Mouse (Mus musculus): ENCODE results near the gene Gpam. TPM values are rescaled to one million over a fixed set of nuclear protein-coding genes. Genes with fewer than 3 reads are reported as not detected.
"Not testable (repeated sequence)": the region's sequence is repeated elsewhere in the genome, so short reads cannot be mapped to it uniquely, and the experiment has no call there.

Gpam gene
- 10 to 100 TPM; 65.0 to 66.0 TPM for total RNA-seq (2021)
- long read RNA-seq, experiment 1, full-length matches to known transcripts: 11 of 58 reads
- long read RNA-seq, experiment 1, partial matches to known transcripts: 25 of 58 reads
- long read RNA-seq, experiment 1, other reads (novel, unspliced or antisense): 22 of 58 reads
- long read RNA-seq, experiment 2, transcript Gpam-201 (21 exons, 3,832 nt): major isoform, 13 of 63 reads
- long read RNA-seq, experiment 2, partial matches to known transcripts: 44 of 63 reads
- long read RNA-seq, experiment 2, other reads (novel, unspliced or antisense): 6 of 63 reads

DNA sequence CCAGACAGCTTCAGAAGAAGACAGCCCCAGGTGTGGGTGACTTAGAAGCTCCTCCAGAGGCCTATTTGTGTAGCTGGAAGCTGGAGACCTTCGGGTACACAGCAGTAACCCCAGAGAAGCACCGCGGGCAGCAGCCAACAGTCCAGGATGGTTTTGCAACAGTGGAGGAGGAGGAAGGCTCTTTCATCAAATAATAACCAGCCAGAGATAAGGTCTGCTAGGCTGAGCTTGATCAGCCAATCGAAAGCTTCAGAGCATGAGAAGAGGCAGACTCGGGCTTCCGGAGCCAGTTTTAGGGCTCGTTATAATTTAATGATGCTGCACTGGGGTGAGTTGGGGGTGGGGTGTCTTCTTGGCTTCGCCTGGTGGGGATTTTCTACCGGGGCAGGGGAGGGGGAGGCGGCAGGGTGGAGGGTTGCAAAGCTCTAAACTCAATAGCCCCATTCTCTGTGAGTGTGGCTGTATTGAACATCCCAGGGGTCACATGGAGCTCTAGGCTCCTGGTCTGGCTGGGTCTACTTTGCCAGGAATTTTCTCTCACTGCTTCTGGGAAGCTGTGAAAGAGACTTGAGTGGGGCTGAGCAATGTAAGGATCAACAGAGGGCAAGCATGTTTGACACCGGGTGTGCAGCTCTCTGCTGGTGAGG is at the start of gene Gpam:
Gene Gpam (minus strand): TSS at position 167 of the 647 bp plus-strand sequence.
- intact Hi-C loops (cut with DNase I): no loop called here
- DNase-seq (ENCODE audit: low spot score in 2 of 2): no peak

DNA sequence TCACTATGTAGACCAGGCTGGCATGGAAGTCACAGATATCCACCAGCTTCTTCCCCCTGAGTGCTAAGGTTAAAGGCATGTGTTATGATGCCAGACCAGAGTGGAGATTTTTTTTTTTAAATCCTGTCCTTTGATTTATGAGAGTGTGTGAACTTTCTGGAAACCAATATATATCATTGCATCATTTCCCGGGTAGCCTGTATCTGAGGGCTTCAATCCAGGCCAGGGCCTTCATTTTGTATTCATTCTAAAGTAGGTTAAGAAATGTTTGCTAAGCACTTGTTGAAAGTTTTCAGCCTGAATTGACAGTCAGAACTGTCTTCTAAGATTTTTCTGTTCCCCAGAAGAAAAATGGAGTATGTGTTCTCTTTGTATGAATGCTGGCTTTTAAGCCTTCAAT is 44.5 kb upstream of the Gpam start:
- intact Hi-C loops (cut with DNase I): no loop called here
- no peak for DNase-seq (ENCODE audit: low spot score in 2 of 2)

DNA sequence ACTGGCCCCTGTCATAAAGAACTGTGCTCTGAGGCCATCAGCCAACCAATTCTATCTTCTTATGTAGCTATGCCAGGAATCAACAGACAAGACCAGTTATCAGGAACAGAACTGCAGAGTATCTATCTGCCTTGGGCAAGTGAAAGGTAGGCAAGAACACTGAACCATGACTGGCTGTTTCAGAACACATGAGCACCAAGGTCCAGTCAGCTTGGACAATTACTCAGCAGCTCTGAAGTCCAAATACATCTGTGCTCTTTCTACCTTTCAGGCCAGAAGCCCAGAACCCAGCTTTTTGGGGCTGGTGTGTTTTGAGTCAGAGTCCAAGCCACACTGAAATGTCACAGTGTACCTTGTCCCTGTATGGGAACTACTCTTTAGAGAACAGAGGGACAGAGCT is 43.4 kb upstream of the Gpam start:
- DNase-seq (ENCODE audit: low spot score in 2 of 2): no peak
- intact Hi-C loops (cut with DNase I): no loop called here

DNA sequence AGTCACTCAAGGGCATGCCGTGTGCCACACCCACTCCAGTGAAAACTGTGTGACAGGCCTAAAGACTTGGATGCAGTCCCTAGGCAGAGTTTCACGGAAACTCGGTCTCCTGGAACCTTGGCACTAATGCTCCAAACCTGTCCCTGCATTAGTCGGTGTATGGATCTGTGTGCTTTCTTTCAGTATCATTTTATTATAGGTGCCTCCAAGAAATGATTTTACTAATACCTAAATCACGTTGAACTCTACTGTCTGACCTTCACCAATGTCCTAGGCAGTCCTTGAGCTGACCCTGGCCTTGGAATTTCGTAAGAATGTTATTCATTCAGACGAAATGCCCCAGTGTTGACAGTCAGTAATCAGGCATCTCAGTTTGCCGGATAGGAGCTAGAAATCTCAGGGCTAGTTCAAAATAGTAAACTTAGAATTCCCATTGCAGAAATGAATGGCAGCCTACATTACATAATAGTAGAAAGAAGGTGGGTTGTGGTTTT is 42.2 kb upstream of the Gpam start:
- DNase-seq (ENCODE audit: low spot score in 2 of 2); intact Hi-C loops (cut with DNase I): not testable (repeated sequence)

DNA sequence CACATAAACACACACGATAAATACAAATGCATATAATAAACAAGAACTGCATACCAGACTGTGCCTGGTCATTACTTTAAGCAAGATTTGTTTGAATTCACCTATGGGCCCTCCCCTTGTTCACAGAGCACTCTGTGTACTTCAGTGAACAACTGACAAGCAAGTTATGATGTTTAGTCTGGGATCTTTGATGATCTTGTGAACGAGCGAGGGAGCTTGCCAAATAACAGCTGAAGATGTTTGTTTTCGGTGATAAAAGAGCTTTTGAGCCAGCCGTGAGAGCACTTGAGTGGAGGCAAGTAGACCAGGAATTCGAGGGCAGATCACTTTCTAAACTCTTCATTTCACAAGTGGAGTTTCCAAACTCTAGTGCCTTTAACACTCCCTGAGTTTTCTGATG is 41.3 kb upstream of the Gpam start:
- DNase-seq (ENCODE audit: low spot score in 2 of 2): no peak
- intact Hi-C loops (cut with DNase I): no loop called here

DNA sequence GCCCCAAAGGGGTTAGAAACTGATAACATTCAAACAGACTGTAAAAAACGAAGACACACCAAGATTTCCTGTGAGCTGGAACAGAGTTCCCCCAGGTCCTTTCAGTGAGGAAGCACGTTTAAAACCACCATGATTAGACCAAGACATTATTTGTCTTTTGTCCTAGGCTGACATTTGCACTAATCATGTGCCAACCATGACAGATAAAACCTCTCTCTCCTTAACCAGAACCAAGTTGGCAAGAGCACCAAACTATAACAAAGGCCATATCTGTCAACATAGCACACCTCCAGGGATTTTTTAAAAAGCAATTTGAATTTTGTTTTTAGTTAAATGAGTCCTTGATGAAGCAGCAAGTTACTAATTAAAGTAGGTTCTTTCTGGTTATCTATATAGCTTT is 40.7 kb upstream of the Gpam start:
- intact Hi-C loops (cut with DNase I): no loop called here

GRCm38 (mm10) chr19:55166741-55167140 is 39.7 kb upstream of the Gpam start:
- DNase-seq (ENCODE audit: low spot score in 2 of 2): no peak
- intact Hi-C loops (cut with DNase I): no loop called here

More for the DNA sequence above, 40.7 kb upstream of the Gpam start:
- DNase-seq (ENCODE audit: low spot score in 2 of 2): no peak

GRCm38 (mm10) chr19:55165954-55166353 is 38.9 kb upstream of the Gpam start:
- no peak for DNase-seq (ENCODE audit: low spot score in 2 of 2)
- intact Hi-C loops (cut with DNase I): no loop called here

DNA sequence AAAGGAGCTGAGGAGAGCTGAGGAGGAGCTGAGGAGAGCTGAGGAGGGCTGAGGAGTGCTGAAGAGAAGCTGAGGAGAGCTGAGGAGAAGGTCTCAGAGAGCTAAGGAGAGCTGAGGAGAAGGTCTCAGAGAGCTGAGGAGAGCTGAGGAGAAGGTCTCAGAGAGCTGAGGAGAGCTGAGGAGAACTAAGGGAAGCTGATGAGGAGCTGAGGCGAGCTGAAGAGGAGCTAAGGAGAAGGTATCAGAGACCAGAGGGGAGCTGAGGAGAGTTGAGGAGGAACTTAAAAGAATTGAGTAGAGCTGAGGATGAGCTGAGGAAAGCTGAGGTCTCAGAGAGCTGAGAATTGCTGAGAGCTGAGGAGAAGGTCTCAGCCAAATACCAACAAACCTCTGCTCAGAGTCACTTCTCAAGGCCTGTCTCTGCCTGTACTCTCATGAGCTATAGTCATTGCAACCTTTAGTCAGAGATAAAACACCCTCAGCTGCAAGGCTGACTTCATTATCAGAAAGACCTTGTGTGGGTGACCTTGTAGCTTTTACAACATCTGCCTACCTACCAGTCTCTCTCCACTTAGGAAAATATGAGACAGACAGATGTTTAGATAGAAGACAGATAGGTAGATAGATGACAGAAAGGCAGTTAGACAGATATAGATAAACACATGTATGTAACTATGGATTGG is 38.3 kb upstream of the Gpam start:
- DNase-seq (ENCODE audit: low spot score in 2 of 2): no peak
- intact Hi-C loops (cut with DNase I): no loop called here

GRCm38 (mm10) chr19:55164162-55164561 is 37.1 kb upstream of the Gpam start:
- DNase-seq (ENCODE audit: low spot score in 2 of 2): no peak
- intact Hi-C loops (cut with DNase I): no loop called here

DNA sequence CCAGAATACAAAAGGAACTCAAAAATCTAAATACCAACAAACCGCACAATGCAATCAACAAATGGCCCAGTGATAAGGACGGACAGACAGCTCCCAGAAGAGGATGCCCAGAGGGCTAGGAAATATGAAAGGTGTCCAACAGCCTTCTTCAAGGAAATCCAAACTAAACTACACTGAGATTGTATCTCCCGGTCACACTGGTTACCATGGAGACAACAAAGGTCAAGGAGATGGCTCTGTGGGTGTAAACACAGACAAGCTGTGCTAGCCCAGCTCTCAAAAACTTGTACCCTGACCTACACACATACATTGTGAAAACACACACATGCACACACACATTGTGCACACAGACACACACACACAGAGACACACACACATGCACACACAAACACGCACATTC is 35.2 kb upstream of the Gpam start:
- intact Hi-C loops (cut with DNase I): no loop called here
- DNase-seq (ENCODE audit: low spot score in 2 of 2): no peak

DNA sequence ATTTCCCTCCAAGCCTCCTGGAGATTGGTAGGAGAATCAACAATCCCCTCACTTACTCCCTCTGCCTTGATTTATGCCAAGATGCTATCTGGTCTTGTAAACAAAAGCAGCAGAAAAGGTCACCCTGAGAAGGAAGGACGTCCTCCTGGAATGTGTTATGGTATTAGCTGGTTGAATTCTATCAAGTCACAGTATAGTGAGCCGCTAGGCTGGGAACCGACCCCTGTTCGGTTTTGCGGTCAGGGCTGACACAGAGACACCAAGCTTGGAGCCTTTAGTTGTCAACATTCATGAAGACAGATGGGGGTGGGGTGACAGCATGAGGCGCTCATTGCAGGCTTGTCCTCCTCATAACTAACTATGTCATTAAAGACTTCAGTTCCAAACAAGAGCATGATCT is 32.8 kb upstream of the Gpam start:
- DNase-seq (ENCODE audit: low spot score in 2 of 2): no peak
- intact Hi-C loops (cut with DNase I): no loop called here

DNA sequence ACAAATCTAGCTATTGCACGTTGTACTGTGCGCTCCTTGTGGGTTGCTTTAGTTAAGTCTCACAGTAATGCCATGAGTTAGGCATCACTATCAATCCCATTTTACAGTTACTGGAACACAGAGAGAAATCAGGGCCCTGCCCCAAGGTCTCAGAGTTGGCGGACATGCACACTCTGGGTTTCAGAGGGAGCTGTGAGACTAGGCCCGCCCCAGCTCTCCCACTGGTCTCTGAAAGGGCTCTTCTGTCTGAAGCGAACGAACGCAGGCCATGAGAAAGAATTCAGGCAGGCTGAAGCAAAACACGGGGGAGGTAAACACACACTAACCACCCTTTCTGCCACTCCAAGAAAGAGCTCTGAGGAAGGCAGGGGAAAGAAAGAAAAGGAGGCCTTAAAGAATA is 31.6 kb upstream of the Gpam start:
- no peak for DNase-seq (ENCODE audit: low spot score in 2 of 2)
- intact Hi-C loops (cut with DNase I): no loop called here

DNA sequence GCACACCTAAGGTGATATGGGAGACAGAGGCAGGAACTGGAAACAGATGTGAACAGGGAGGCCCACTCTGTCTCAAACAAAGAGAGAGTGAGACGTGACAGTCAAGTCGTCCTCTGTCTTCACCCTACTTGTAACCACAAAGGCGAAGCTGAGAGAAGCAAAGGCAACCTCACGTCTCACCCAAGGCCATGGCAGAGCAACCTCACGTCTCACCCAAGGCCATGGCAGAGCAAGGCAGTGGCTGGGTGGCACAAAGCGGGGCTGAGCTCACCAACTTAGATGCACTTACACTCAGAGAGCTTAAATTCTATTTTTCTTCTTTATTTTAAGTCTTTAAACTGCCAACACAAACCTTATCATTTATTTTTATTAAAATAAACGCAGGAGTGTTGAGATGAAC is 30.0 kb upstream of the Gpam start:
- DNase-seq (ENCODE audit: low spot score in 2 of 2): no peak
- intact Hi-C loops (cut with DNase I): no loop called here

GRCm38 (mm10) chr19:55152983-55153382 is 25.9 kb upstream of the Gpam start:
- intact Hi-C loops (cut with DNase I): no loop called here
- DNase-seq (ENCODE audit: low spot score in 2 of 2): no peak

DNA sequence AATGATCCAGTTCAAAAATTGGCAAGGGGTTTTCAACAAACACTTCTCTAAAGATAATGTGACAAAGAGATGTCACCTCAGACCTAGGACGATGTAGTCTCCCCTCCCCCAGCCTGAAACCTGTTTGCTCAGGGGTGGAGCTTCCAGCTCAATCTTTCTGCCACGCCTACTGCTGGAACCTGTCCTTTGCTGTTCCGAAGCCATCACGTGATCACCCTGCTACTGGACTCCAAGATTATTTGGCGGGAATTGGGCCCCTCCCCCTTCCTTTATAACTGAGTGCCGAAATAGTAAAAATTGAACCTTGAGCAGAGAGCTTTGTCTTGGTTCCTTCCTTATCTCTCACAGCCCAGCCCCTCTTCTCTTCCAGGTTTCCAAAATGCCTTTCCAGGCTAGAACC is 25.2 kb upstream of the Gpam start:
- intact Hi-C loops (cut with DNase I); DNase-seq (ENCODE audit: low spot score in 2 of 2): not testable (repeated sequence)

DNA sequence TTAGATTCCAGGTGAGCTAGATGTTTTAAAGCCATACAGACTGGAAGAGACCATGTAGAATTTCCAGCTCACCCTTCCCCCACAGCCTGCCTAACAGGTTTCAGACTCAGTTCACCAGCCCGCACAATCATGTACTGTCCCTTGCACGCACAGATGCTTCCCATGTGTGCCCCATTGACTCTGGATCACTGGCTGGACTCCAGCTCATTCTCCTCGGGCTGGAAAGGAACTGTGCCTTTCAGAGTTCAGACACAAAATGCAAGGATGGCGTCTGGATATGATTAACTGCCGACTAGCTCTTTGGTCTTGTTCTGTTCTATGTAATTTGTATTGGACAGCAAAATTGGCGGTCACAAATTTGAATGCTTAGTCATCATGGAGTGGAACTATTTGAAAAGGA is 22.6 kb upstream of the Gpam start:
- no peak for DNase-seq (ENCODE audit: low spot score in 2 of 2)
- intact Hi-C loops (cut with DNase I): no loop called here

GRCm38 (mm10) chr19:55148109-55148508 is 21.1 kb upstream of the Gpam start:
- intact Hi-C loops (cut with DNase I): no loop called here

GRCm38 (mm10) chr19:55147568-55147967 is 20.5 kb upstream of the Gpam start:
- intact Hi-C loops (cut with DNase I): no loop called here
- DNase-seq (ENCODE audit: low spot score in 2 of 2): no peak

More at GRCm38 (mm10) chr19:55148109-55148508, 21.1 kb upstream of the Gpam start:
- DNase-seq (ENCODE audit: low spot score in 2 of 2): no peak

DNA sequence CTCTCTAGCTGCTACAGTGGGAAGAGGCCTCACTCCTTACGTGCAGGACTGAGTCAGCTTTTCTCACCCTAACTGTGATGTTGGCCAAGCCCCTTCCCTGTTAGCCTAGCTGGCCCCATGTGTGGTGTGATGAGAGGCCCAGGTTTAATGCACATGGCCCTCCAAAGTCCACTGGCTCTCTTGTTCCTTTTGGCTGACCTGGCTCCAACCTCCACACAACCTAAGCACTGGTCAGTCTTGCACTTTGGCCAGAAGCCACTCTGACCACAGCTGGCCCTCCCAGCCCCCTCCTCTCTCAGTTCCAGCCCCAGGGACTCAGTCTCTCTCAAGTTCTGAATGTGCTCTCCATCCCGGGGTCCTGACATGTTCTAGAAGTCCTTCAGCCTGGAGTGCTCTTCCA is 18.1 kb upstream of the Gpam start:
- DNase-seq (ENCODE audit: low spot score in 2 of 2): no peak
- intact Hi-C loops (cut with DNase I): no loop called here

GRCm38 (mm10) chr19:55144691-55145090 is 17.7 kb upstream of the Gpam start:
- intact Hi-C loops (cut with DNase I): no loop called here
- DNase-seq (ENCODE audit: low spot score in 2 of 2): no peak

All from left cerebral cortex, postnatal 14 days (tissue).